Mouse (Mus musculus) kidney, postnatal 0 days (tissue): ENCODE data around the gene Lamp5. TPM values are rescaled to one million over a fixed set of nuclear protein-coding genes. Genes with fewer than 3 reads are reported as not detected.

Experiments used
- ATAC-seq: fragments of 200-750 bp; cut with Nextera tagmentation; replicated peaks from 2 replicates; pipeline ENCODE4 v1.8.0; 2017; ENCODE audit warnings: low read depth, moderate number of reproducible peaks, moderate TSS enrichment, moderate library complexity; ENCODE audit not compliant: low FRiP score
- DNase-seq: peaks from one replicate; pipeline ENCODE4 v3.0.0-alpha.2; 2016; ENCODE audit warnings: low spot score
- H3K27ac ChIP-seq: fragments of 300-500 bp; sonication (generic); 2 replicates; pipeline ENCODE4 v1.5.1; 2014; ENCODE audit warnings: mild to moderate bottlenecking
- H3K27me3 ChIP-seq: fragments of 300-500 bp; sonication (generic); 2 replicates; pipeline ENCODE4 v1.6.1; 2014; ENCODE audit warnings: low read length, mixed read lengths; ENCODE audit not compliant: insufficient read depth
- H3K36me3 ChIP-seq: fragments of 300-500 bp; sonication (generic); 2 replicates; pipeline ENCODE4 v1.6.1; 2014; ENCODE audit warnings: low read length, mixed read lengths; ENCODE audit not compliant: insufficient read depth
- H3K4me1 ChIP-seq: fragments of 300-500 bp; sonication (generic); replicated peaks from 2 replicates; pipeline ENCODE4 v1.6.1; 2014; ENCODE audit warnings: antibody characterized with exemption, low read length, mixed read lengths; ENCODE audit not compliant: insufficient read depth
- H3K4me2 ChIP-seq: fragments of 300-500 bp; sonication (generic); 2 replicates; pipeline ENCODE4 v1.6.1; 2014; ENCODE audit warnings: mild to moderate bottlenecking, low read length, moderate library complexity, mixed read lengths
- H3K4me3 ChIP-seq: fragments of 300-500 bp; sonication (generic); replicated peaks from 2 replicates; pipeline ENCODE4 v1.5.1; 2014; ENCODE audit warnings: low read depth, low read length
- H3K9ac ChIP-seq: fragments of 300-500 bp; sonication (generic); 2 replicates; pipeline ENCODE4 v1.6.1; 2014; ENCODE audit warnings: low read depth, low read length
- H3K9me3 ChIP-seq: fragments of 300-500 bp; sonication (generic); replicated peaks from 2 replicates; pipeline ENCODE4 v1.6.1; 2016; ENCODE audit warnings: low read length, inconsistent platforms, mixed read lengths
- CTCF ChIP-seq: IDR thresholded peaks from 2 replicates; pipeline ENCODE4 v1.5.1; 2016; ENCODE audit warnings: antibody characterized with exemption, low read depth, mild to moderate bottlenecking, moderate library complexity
- WGBS: fragments of 180-500 bp; shearing (Covaris S2); extraction: QIAGEN DNeasy Blood & Tissue Kit; methylation state at CpG from one replicate; pipeline ENCODE4 v1.1.7; 2014; 5-methylcytosine and 5-hydroxymethylcytosine counted together
- polyA plus RNA-seq: library from polyadenylated mRNA; unstranded; fragments of >200 nt; fragmentation: Nextera tagmentation; extraction: Ambion mirVana; gene quantifications from 2 replicates; pipeline ENCODE4 v1.2.1, GENCODE M21; 2015

Gene Lamp5
- 4.2 and 4.3 TPM in 2 replicates for polyA plus RNA-seq

GRCm38 (mm10) chr2:136051688-136052289 lies at the start of gene Lamp5:
Gene Lamp5, plus strand, starts transcription at chr2:136052239.
- DNase-seq (peak; percentile 73), ATAC-seq (peak; percentile 70)
- 0 out of 2 replicates have a peak within 1 kb of the TSS, but pooled peaks have one; percentile 19 for H3K27ac ChIP-seq
- H3K4me1 ChIP-seq = no peaks in the 10 kb centered on the region
- no peaks in the 10 kb centered on the region for H3K27me3 ChIP-seq
- no peaks in the 10 kb centered on the region for H3K9me3 ChIP-seq
- peak within 1 kb of the TSS; percentile 17; the same call in 1 of the 2 replicates for H3K4me3 ChIP-seq
- H3K4me2 ChIP-seq = peak within 1 kb of the TSS; percentile 54
- no peak within 1 kb of the TSS for H3K9ac ChIP-seq
- TF ChIP-seq CTCF = no peak
- no peaks in the 10 kb centered on the region for H3K36me3 ChIP-seq
- 7% methylated on average over 8 of the region's 8 CpGs for WGBS

- no peak for ATAC-seq
- no peak overlapping the region for H3K27ac ChIP-seq
- no peaks in the 10 kb centered on the region for H3K4me1 ChIP-seq
- no peak overlapping the region for H3K4me3 ChIP-seq
- DNase-seq = no peak
- H3K36me3 ChIP-seq = peaks cover 4% of the 10 kb centered on the region; the same call in 1 of the 2 replicates
- H3K27me3 ChIP-seq = no peaks in the 10 kb centered on the region
- TF ChIP-seq CTCF = no peak
- no peak overlapping the region for H3K4me2 ChIP-seq
- WGBS = 81% methylated on average over 1 of the region's 1 CpGs
- no peak overlapping the region for H3K9ac ChIP-seq
- H3K9me3 ChIP-seq = no peaks in the 10 kb centered on the region
These were observed 48.2 kb upstream of the Lamp5 start for GRCm38 (mm10) chr2:136003836-136004235.

- no peaks in the 10 kb centered on the region for H3K9me3 ChIP-seq
- peaks cover 4% of the 10 kb centered on the region; the same call in 1 of the 2 replicates for H3K36me3 ChIP-seq
- H3K4me2 ChIP-seq = no peak overlapping the region
- H3K27me3 ChIP-seq = no peaks in the 10 kb centered on the region
- no peaks in the 10 kb centered on the region for H3K4me1 ChIP-seq
- H3K27ac ChIP-seq = no peak overlapping the region
- ATAC-seq (no peak), DNase-seq (no peak)
- no peak overlapping the region for H3K4me3 ChIP-seq
- no peak for TF ChIP-seq CTCF
- 94% methylated on average over 5 of the region's 5 CpGs for WGBS
- H3K9ac ChIP-seq = no peak overlapping the region
These were observed 45.8 kb upstream of the Lamp5 start for GRCm38 (mm10) chr2:136006280-136006679.

- ATAC-seq (no peak), DNase-seq (no peak)
- Histone ChIP-seq H3K36me3 (peaks cover 2% of the 10 kb centered on the region; the same call in 1 of the 2 replicates), H3K4me3 (no peak overlapping the region), H3K4me2 (no peak overlapping the region), H3K9ac (no peak overlapping the region), H3K9me3 (no peaks in the 10 kb centered on the region), H3K27me3 (no peaks in the 10 kb centered on the region), H3K4me1 (no peaks in the 10 kb centered on the region), H3K27ac (no peak overlapping the region)
- 83% methylated on average over 9 of the region's 9 CpGs for WGBS
- TF ChIP-seq CTCF = no peak
These were observed 39.3 kb upstream of the Lamp5 start for GRCm38 (mm10) chr2:136012759-136013158.

GRCm38 (mm10) chr2:136048464-136048863 lies 3.6 kb upstream of the Lamp5 start:
- no peaks in the 10 kb centered on the region for H3K4me1 ChIP-seq
- no peaks in the 10 kb centered on the region for H3K36me3 ChIP-seq
- TF ChIP-seq CTCF = no peak
- H3K4me3 ChIP-seq = no peak overlapping the region
- 95% methylated on average over 4 of the region's 4 CpGs for WGBS
- ATAC-seq (no peak), DNase-seq (no peak)
- no peak overlapping the region for H3K27ac ChIP-seq
- H3K9me3 ChIP-seq = no peaks in the 10 kb centered on the region
- no peak overlapping the region for H3K9ac ChIP-seq
- no peaks in the 10 kb centered on the region for H3K27me3 ChIP-seq
- H3K4me2 ChIP-seq = no peak overlapping the region

- Histone ChIP-seq H3K9me3 (no peaks in the 10 kb centered on the region), H3K27ac (peak overlapping the region; percentile 48; the same call in 1 of the 2 replicates), H3K36me3 (no peaks in the 10 kb centered on the region), H3K27me3 (no peaks in the 10 kb centered on the region), H3K4me3 (peak overlapping the region; percentile 17; the same call in 1 of the 2 replicates), H3K9ac (no peak overlapping the region), H3K4me1 (no peaks in the 10 kb centered on the region), H3K4me2 (peak overlapping the region; percentile 54)
- WGBS = 7% methylated on average over 27 of the region's 27 CpGs
- ATAC-seq (peak; percentile 88), DNase-seq (peak; percentile 90)
- TF ChIP-seq CTCF = no peak
These were observed 1.0 kb upstream of the Lamp5 start for GRCm38 (mm10) chr2:136050793-136051615.
